Mouse (Mus musculus): ENCODE data around the gene Serpinb6d. TPM values are rescaled to one million over a fixed set of nuclear protein-coding genes. Genes with fewer than 3 reads are reported as not detected.

Gene Serpinb6d
- total RNA-seq (2014; rRNA removed) (not detected in 2 replicates), polyA plus RNA-seq (2015; fragmentation: Nextera tagmentation; extraction: Ambion mirVana) (not detected in 2 replicates)

DNA sequence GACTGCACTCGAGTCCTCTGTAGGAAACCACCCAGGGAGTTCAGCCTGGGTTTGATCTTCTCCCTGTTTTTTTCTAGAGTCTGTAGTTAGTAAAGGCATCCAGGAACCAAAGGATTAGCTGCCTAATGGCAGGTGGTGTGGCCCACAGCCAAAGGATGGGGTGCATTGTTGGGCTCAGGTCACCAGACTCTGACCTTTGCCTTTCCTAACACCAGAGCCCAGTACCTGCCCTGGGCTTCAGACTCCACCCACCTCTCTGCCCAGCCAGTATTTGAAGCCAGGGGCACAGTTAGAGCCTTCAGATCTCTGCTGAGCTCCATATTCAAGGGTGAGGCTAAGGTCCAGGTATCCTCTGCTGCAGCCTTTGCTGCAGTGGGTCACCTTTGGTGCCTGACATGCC, at the start of gene Serpinb6d:
Serpinb6d (plus strand) TSS at position 301 of the 400 bp plus-strand sequence.
- ATAC-seq (no peak), DNase-seq (ENCODE audit: low spot score) (no peak)
- TF ChIP-seq CTCF (IDR thresholded peaks at IDR 0.05; ENCODE audit: low read depth): no peak
- H3K27me3 ChIP-seq (ENCODE audit: insufficient read depth, low read length): no peaks in the 10 kb centered on the region
- H3K27ac ChIP-seq: no peak within 1 kb of the TSS
- no peak within 1 kb of the TSS for H3K9ac ChIP-seq (replicated peaks; ENCODE audit: low read length)
- H3K4me2 ChIP-seq (ENCODE audit: low read depth, low read length): no peak within 1 kb of the TSS
- no peaks in the 10 kb centered on the region for H3K4me1 ChIP-seq (ENCODE audit: insufficient read depth, low read length)
- H3K4me3 ChIP-seq (ENCODE audit: low read length): no peak within 1 kb of the TSS
- WGBS: 58% methylated on average over 1 of the region's 1 CpGs
- no peaks in the 10 kb centered on the region for H3K36me3 ChIP-seq (ENCODE audit: insufficient read depth, low read length)
- peaks cover 9% of the 10 kb centered on the region for H3K9me3 ChIP-seq (ENCODE audit: low read length)

GRCm38 (mm10) chr13:33622921-33623320, 38.3 kb upstream of the Serpinb6d start:
- H3K4me2 ChIP-seq (ENCODE audit: low read depth, low read length): no peak overlapping the region
- H3K27ac ChIP-seq: no peak overlapping the region
- TF ChIP-seq CTCF (IDR thresholded peaks at IDR 0.05; ENCODE audit: low read depth): no peak
- DNase-seq (ENCODE audit: low spot score): no peak
- H3K9ac ChIP-seq (replicated peaks; ENCODE audit: low read length): no peak overlapping the region
- H3K27me3 ChIP-seq (ENCODE audit: insufficient read depth, low read length): no peaks in the 10 kb centered on the region
- no peak for ATAC-seq
- no peak overlapping the region for H3K4me3 ChIP-seq (ENCODE audit: low read length)
- peaks cover 5% of the 10 kb centered on the region; the same call in 1 of the 2 replicates for H3K9me3 ChIP-seq (ENCODE audit: low read length)
- WGBS: 90% methylated on average over 2 of the region's 2 CpGs
- no peaks in the 10 kb centered on the region for H3K4me1 ChIP-seq (ENCODE audit: insufficient read depth, low read length)
- H3K36me3 ChIP-seq (ENCODE audit: insufficient read depth, low read length): no peaks in the 10 kb centered on the region

GRCm38 (mm10) chr13:33642540-33642939, 18.7 kb upstream of the Serpinb6d start:
- 68% methylated on average over 2 of the region's 2 CpGs for WGBS
- Histone ChIP-seq H3K4me2 (ENCODE audit: low read depth, low read length) (no peak overlapping the region), H3K27me3 (ENCODE audit: insufficient read depth, low read length) (no peaks in the 10 kb centered on the region), H3K9ac (replicated peaks; ENCODE audit: low read length) (no peak overlapping the region), H3K9me3 (ENCODE audit: low read length) (no peaks in the 10 kb centered on the region; the same call in 1 of the 2 replicates), H3K4me1 (ENCODE audit: insufficient read depth, low read length) (no peaks in the 10 kb centered on the region), H3K27ac (no peak overlapping the region), H3K4me3 (ENCODE audit: low read length) (no peak overlapping the region), H3K36me3 (ENCODE audit: insufficient read depth, low read length) (no peaks in the 10 kb centered on the region)
- no peak for DNase-seq (ENCODE audit: low spot score)
- no peak for ATAC-seq
- no peak for TF ChIP-seq CTCF (IDR thresholded peaks at IDR 0.05; ENCODE audit: low read depth)

GRCm38 (mm10) chr13:33662550-33662949, 1.3 kb downstream of the Serpinb6d start:
- Histone ChIP-seq H3K36me3 (ENCODE audit: insufficient read depth, low read length) (no peaks in the 10 kb centered on the region), H3K4me3 (ENCODE audit: low read length) (no peak overlapping the region), H3K27me3 (ENCODE audit: insufficient read depth, low read length) (no peaks in the 10 kb centered on the region), H3K4me2 (ENCODE audit: low read depth, low read length) (no peak overlapping the region), H3K27ac (no peak overlapping the region), H3K4me1 (ENCODE audit: insufficient read depth, low read length) (no peaks in the 10 kb centered on the region), H3K9me3 (ENCODE audit: low read length) (peaks cover 9% of the 10 kb centered on the region), H3K9ac (replicated peaks; ENCODE audit: low read length) (no peak overlapping the region)
- ATAC-seq: no peak
- no peak for TF ChIP-seq CTCF (IDR thresholded peaks at IDR 0.05; ENCODE audit: low read depth)
- DNase-seq (ENCODE audit: low spot score): no peak

GRCm38 (mm10) chr13:33720296-33720695, 59.1 kb downstream of the Serpinb6d start:
- Histone ChIP-seq H3K27me3 (ENCODE audit: insufficient read depth, low read length) (no peaks in the 10 kb centered on the region), H3K36me3 (ENCODE audit: insufficient read depth, low read length) (no peaks in the 10 kb centered on the region), H3K27ac (no peak overlapping the region), H3K9ac (replicated peaks; ENCODE audit: low read length) (no peak overlapping the region), H3K4me3 (ENCODE audit: low read length) (no peak overlapping the region), H3K4me2 (ENCODE audit: low read depth, low read length) (no peak overlapping the region), H3K9me3 (ENCODE audit: low read length) (no peaks in the 10 kb centered on the region), H3K4me1 (ENCODE audit: insufficient read depth, low read length) (no peaks in the 10 kb centered on the region)
- ATAC-seq (no peak), DNase-seq (ENCODE audit: low spot score) (no peak)
- WGBS: 83% methylated on average over 2 of the region's 2 CpGs
- TF ChIP-seq CTCF (IDR thresholded peaks at IDR 0.05; ENCODE audit: low read depth): no peak

Other genes starting within 250 kb of the Serpinb6d start
- gene Serpinb9g, start 176.6 kb upstream of the Serpinb6d start, total RNA-seq (2014; rRNA removed): not detected in 2 replicates
- gene Serpinb9g, start 176.6 kb upstream of the Serpinb6d start, polyA plus RNA-seq (2015; fragmentation: Nextera tagmentation; extraction: Ambion mirVana): not detected in 2 replicates
- gene Serpinb6e, start 182.0 kb downstream of the Serpinb6d start, total RNA-seq (2014; rRNA removed): not detected in 2 replicates
- not detected in 2 replicates for gene Serpinb6e, start 182.0 kb downstream of the Serpinb6d start, polyA plus RNA-seq (2015; fragmentation: Nextera tagmentation; extraction: Ambion mirVana)
- gene Serpinb6c, start 244.3 kb downstream of the Serpinb6d start, total RNA-seq (2014; rRNA removed): not detected in 2 replicates
- gene Serpinb6c, start 244.3 kb downstream of the Serpinb6d start, polyA plus RNA-seq (2015; fragmentation: Nextera tagmentation; extraction: Ambion mirVana): 0.19 and 0.29 TPM in 2 replicates

Data from hindbrain, postnatal 0 days (tissue).